Mouse (Mus musculus): ENCODE results near the gene Tepp.

The Tepp gene

DNA sequence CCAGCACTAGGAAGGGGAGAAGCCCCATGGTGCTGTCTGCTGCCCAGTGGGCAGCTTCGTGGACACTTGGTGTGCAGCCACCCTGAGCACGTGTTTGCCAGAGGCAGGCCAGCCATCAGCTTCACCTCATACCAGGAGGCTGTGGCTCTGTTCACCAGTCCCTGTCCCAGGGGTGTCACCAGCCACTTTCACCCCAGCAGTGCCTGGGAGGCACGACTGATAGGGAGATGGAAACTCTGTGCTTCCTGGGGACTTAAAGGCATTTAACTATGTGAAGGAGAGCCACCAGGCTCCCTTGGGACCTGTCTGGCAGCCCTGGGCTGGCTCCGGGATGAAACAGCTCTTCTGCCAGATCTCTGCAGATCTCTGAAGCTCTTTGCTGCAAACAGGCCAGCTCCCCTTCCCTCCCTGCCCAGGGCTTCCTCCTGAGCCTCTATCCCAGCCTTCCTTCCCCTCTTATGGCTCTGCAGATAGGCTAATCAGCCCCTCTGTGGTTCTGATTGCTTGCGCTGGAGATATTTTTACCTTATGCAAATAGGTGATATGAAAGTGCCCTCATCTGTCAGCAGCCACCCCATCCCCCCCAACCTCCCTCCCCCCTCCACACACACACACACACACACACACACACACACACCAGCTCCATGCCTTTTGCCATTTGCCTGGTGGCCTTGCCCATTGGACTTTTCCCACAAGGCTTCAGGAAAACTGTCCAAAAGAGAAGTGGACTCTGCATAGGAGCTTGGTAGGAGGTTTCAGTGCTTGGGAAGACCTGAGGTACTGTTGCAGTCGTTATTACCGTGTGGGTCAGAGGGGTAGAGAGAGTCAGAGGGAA is 50.0 kb downstream of the Tepp start:
- DNase-seq (ENCODE audit: inconsistent age in 2 of 2, low spot score in 1 of 2), result peak in 1 of 2 experiments; percentile 48

DNA sequence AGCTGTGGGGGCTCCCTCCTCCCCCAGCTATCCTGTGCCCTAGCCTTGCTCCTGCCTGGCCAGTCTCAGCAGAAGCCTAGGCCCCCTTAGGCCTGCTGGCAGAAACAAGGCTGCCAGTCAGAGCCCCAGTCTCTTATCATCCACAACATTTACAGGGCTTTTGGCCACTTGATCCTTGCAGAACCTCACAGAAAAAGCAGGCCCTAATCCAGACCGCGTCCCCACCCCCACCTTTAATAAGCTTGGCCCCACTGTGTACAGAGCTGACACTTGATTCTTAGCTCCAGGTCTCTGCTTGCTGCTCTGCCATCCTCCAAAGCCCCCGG is 50.6 kb downstream of the Tepp start:
- no peak for DNase-seq (ENCODE audit: inconsistent age in 2 of 2, low spot score in 1 of 2)

DNA sequence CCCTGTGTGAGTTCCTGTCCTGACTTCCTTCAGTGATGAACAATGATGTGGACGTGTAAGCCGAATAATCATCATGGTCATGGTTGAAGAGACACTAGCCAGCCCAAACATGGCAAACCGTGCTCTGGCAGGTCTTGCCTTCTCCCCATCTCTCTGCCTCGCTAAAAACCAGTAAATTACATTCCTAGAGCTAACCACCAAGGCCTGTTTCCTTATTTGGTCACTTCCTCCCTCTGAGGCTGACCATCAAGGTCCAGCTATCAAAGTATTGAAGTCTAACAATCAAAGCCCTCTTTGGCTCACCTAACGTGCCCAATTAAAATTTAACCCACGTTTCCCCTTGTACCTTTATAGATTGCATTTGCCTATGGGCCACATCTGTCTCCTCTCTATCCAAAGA is 51.9 kb downstream of the Tepp start:
- peak in 1 of 2 experiments; percentile 68 for DNase-seq (ENCODE audit: inconsistent age in 2 of 2, low spot score in 1 of 2)

DNA sequence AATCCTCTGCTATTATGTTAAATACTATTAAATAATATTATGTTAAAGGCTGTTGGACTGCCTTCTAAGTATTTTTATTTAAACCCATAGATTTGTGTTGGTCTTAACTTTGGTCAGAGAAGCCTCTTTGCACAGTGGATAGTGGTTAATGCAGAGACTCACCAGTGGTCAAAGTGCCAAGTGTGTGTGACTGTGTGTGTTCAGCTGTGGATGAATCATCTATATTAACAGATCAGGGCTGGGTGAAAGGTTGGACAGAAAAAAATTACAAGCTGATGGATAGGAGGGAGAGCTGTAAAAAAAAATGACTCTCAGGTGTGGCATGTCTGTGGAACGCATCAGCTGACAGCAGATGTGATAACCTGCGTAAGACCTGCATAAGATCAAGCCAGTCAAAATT is 53.5 kb downstream of the Tepp start:
- no peak for DNase-seq (ENCODE audit: inconsistent age in 2 of 2, low spot score in 1 of 2)

- no peak for DNase-seq (ENCODE audit: inconsistent age in 2 of 2, low spot score in 1 of 2)
These were observed 59.4 kb downstream of the Tepp start for GRCm38 (mm10) chr8:95369581-95370326.

GRCm38 (mm10) chr8:95373389-95374002 is 63.1 kb downstream of the Tepp start:
- no peak for DNase-seq (ENCODE audit: inconsistent age in 2 of 2, low spot score in 1 of 2)

GRCm38 (mm10) chr8:95374429-95374828 is 64.1 kb downstream of the Tepp start:
- no peak for DNase-seq (ENCODE audit: inconsistent age in 2 of 2, low spot score in 1 of 2)

- DNase-seq (ENCODE audit: inconsistent age in 2 of 2, low spot score in 1 of 2), result no peak
These were observed 65.1 kb downstream of the Tepp start for GRCm38 (mm10) chr8:95375374-95375930.
